Mouse (Mus musculus) midbrain, postnatal 0 days (tissue): ENCODE data around the gene Otulin. TPM values are rescaled to one million over a fixed set of nuclear protein-coding genes. Genes with fewer than 3 reads are reported as not detected.

Experiments
- ATAC-seq: fragments of 200-750 bp; cut with Nextera tagmentation; 2 replicates; pipeline ENCODE4 v1.8.0; 2017; ENCODE audit warnings: moderate number of reproducible peaks, mild to moderate bottlenecking, moderate TSS enrichment, moderate library complexity; ENCODE audit not compliant: low FRiP score
- DNase-seq: peaks from one replicate; pipeline ENCODE4 v3.0.0-alpha.2; 2015; ENCODE audit warnings: low spot score
- H3K27ac ChIP-seq: fragments of 300-500 bp; sonication (generic); 2 replicates; pipeline ENCODE4 v1.5.1; 2014; ENCODE audit warnings: low read depth, mild to moderate bottlenecking, low read length, mixed read lengths
- H3K27me3 ChIP-seq: fragments of 300-500 bp; sonication (generic); 2 replicates; pipeline ENCODE4 v1.6.1; 2014; ENCODE audit warnings: low read length, control low read depth, mixed read lengths; ENCODE audit not compliant: insufficient read depth
- H3K36me3 ChIP-seq: fragments of 300-500 bp; sonication (generic); 2 replicates; pipeline ENCODE4 v1.6.1; 2014; ENCODE audit warnings: low read length, control low read depth, mixed read lengths; ENCODE audit not compliant: insufficient read depth
- H3K4me1 ChIP-seq: fragments of 300-500 bp; sonication (generic); 2 replicates; pipeline ENCODE4 v1.6.1; 2014; ENCODE audit warnings: mild to moderate bottlenecking, control low read depth, antibody characterized with exemption, low read length, mixed read lengths; ENCODE audit not compliant: insufficient read depth
- H3K4me2 ChIP-seq: fragments of 300-500 bp; sonication (generic); 2 replicates; pipeline ENCODE4 v1.6.1; 2014; ENCODE audit warnings: low read depth, mild to moderate bottlenecking, low read length, mixed read lengths; ENCODE audit not compliant: poor library complexity, severe bottlenecking
- H3K4me3 ChIP-seq: fragments of 300-500 bp; sonication (generic); 2 replicates; pipeline ENCODE4 v1.5.1; 2014; ENCODE audit warnings: low read depth, mild to moderate bottlenecking, low read length, moderate library complexity
- H3K9ac ChIP-seq: fragments of 300-500 bp; sonication (generic); replicated peaks from 2 replicates; pipeline ENCODE4 v1.6.1; 2014; ENCODE audit warnings: mild to moderate bottlenecking, low read length, moderate library complexity, mixed read lengths; ENCODE audit not compliant: poor library complexity, severe bottlenecking
- H3K9me3 ChIP-seq: fragments of 300-500 bp; sonication (generic); 2 replicates; pipeline ENCODE4 v1.6.1; 2016; ENCODE audit warnings: low read length, control low read depth
- CTCF ChIP-seq: IDR thresholded peaks from 2 replicates; pipeline ENCODE4 v1.5.1; 2016; ENCODE audit warnings: antibody characterized with exemption, mild to moderate bottlenecking
- WGBS: fragments of 180-500 bp; shearing (Covaris S2); extraction: QIAGEN DNeasy Blood & Tissue Kit; methylation state at CpG from one replicate; pipeline ENCODE4 v1.1.7; 2014; 5-methylcytosine and 5-hydroxymethylcytosine counted together
- polyA plus RNA-seq: library from polyadenylated mRNA; unstranded; fragments of >200 nt; fragmentation: Nextera tagmentation; extraction: Ambion mirVana; gene quantifications from 2 replicates; pipeline ENCODE4 v1.2.1, GENCODE M21; 2015
- total RNA-seq: library from RNA; depleted of rRNA; stranded (reverse); fragments of >200 nt; gene quantifications from 2 replicates; pipeline ENCODE4 v1.2.3, GENCODE M21; 2014

The Otulin gene
- total and polyA plus RNA-seq, 2 experiments from 2014 or later = 17.8 to 23.9 TPM

DNA sequence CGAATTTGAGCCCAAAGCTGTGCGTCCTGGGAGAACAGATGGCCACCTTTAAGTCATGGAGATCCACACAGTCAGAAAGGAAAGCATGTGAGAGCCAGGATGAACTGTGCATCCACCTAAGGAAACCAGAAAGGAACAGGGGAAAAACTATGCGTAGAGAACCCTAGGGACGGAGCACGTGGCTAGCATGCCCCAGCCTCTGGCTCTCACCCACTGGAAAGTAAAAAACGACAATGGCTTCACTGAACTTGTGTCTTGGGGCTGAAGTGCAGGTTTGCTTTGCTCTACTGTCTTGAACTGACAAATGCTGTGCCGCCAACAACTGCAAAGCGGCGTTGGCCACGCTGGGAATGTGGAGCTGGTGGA lies 4.6 kb downstream of the Otulin start:
- H3K9me3 ChIP-seq = no peaks in the 10 kb centered on the region
- ATAC-seq = no peak
- H3K36me3 ChIP-seq = peaks cover 13% of the 10 kb centered on the region
- no peak overlapping the region for H3K4me3 ChIP-seq
- H3K9ac ChIP-seq = no peak overlapping the region
- WGBS = 88% methylated on average over 10 of the region's 10 CpGs
- H3K4me2 ChIP-seq = no peak overlapping the region
- no peak for TF ChIP-seq CTCF
- no peaks in the 10 kb centered on the region for H3K27me3 ChIP-seq
- H3K4me1 ChIP-seq = peaks cover 11% of the 10 kb centered on the region; the same call in 1 of the 2 replicates
- DNase-seq = no peak
- no peak overlapping the region for H3K27ac ChIP-seq

- H3K36me3 ChIP-seq = peaks cover 13% of the 10 kb centered on the region
- DNase-seq (no peak), ATAC-seq (no peak)
- H3K27ac ChIP-seq = no peak overlapping the region
- TF ChIP-seq CTCF = no peak
- H3K4me2 ChIP-seq = no peak overlapping the region
- WGBS = 95% methylated on average over 13 of the region's 13 CpGs
- no peak overlapping the region for H3K9ac ChIP-seq
- no peaks in the 10 kb centered on the region for H3K27me3 ChIP-seq
- no peak overlapping the region for H3K4me3 ChIP-seq
- H3K9me3 ChIP-seq = no peaks in the 10 kb centered on the region
- H3K4me1 ChIP-seq = peaks cover 11% of the 10 kb centered on the region; the same call in 1 of the 2 replicates
Measured at GRCm38 (mm10) chr15:27625014-27625889, 5.2 kb downstream of the Otulin start.

GRCm38 (mm10) chr15:27623286-27623685 lies 7.2 kb downstream of the Otulin start:
- no peak for TF ChIP-seq CTCF
- DNase-seq (no peak), ATAC-seq (no peak)
- Histone ChIP-seq H3K4me1 (no peaks in the 10 kb centered on the region), H3K27me3 (no peaks in the 10 kb centered on the region), H3K36me3 (peaks cover 14% of the 10 kb centered on the region), H3K4me3 (no peak overlapping the region), H3K4me2 (no peak overlapping the region), H3K9ac (no peak overlapping the region), H3K9me3 (no peaks in the 10 kb centered on the region), H3K27ac (no peak overlapping the region)
- 95% methylated on average over 6 of the region's 6 CpGs for WGBS

GRCm38 (mm10) chr15:27620475-27621185 lies 9.9 kb downstream of the Otulin start:
- Histone ChIP-seq H3K36me3 (peaks cover 12% of the 10 kb centered on the region), H3K27ac (no peak overlapping the region), H3K4me1 (no peaks in the 10 kb centered on the region), H3K4me3 (no peak overlapping the region), H3K4me2 (no peak overlapping the region), H3K9me3 (no peaks in the 10 kb centered on the region), H3K27me3 (no peaks in the 10 kb centered on the region), H3K9ac (no peak overlapping the region)
- 89% methylated on average over 6 of the region's 6 CpGs for WGBS
- DNase-seq (no peak), ATAC-seq (no peak)
- TF ChIP-seq CTCF = no peak

DNA sequence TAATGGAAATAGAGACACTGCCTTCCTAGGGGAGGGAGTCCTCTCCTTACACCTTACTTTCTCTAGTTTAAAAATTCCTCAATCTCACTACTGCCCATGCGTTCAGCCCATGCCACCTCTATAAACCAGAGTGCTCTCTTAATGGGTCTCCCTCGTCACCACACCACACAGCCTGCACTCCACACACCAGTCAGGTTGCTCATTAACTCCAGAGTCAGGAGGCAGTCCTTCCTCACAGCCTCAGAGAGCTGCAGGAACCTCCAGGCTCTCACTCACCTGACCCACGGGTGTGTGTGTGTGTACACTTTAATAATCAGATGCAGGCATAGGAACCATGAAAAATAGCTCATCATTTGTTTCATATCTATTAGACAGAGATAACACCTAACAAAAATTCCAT lies 10.8 kb downstream of the Otulin start:
- Histone ChIP-seq H3K4me2 (no peak overlapping the region), H3K9ac (no peak overlapping the region), H3K27me3 (no peaks in the 10 kb centered on the region), H3K4me3 (no peak overlapping the region), H3K27ac (no peak overlapping the region), H3K9me3 (no peaks in the 10 kb centered on the region), H3K36me3 (peaks cover 19% of the 10 kb centered on the region), H3K4me1 (no peaks in the 10 kb centered on the region)
- TF ChIP-seq CTCF = no peak
- ATAC-seq = no peak
- 90% methylated on average over 3 of the region's 3 CpGs for WGBS
- no peak for DNase-seq
